Mouse (Mus musculus) forebrain, embryonic 12.5 days (tissue): ENCODE measurements around the gene Smad3. TPM values are rescaled to one million over a fixed set of nuclear protein-coding genes. Genes with fewer than 3 reads are reported as not detected.

Experiments used
- ATAC-seq: fragments of 200-750 bp; cut with Nextera tagmentation; 2 replicates; pipeline ENCODE4 v1.8.0; 2017; ENCODE audit warnings: moderate TSS enrichment; ENCODE audit not compliant: low FRiP score
- H3K27ac ChIP-seq: fragments of 300-500 bp; sonication (generic); 2 replicates; pipeline ENCODE4 v1.5.1; 2016; ENCODE audit warnings: mild to moderate bottlenecking
- H3K27me3 ChIP-seq: fragments of 300-500 bp; sonication (generic); 2 replicates; pipeline ENCODE4 v1.6.1; 2016; ENCODE audit warnings: mild to moderate bottlenecking
- H3K36me3 ChIP-seq: fragments of 300-500 bp; sonication (generic); replicated peaks from 2 replicates; pipeline ENCODE4 v1.6.1; 2016; ENCODE audit warnings: mild to moderate bottlenecking
- H3K4me1 ChIP-seq: fragments of 300-500 bp; sonication (generic); 2 replicates; pipeline ENCODE4 v1.6.1; 2016
- H3K4me2 ChIP-seq: fragments of 300-500 bp; sonication (generic); 2 replicates; pipeline ENCODE4 v1.6.1; 2016; ENCODE audit warnings: mild to moderate bottlenecking, moderate library complexity
- H3K4me3 ChIP-seq: fragments of 300-500 bp; sonication (generic); replicated peaks from 2 replicates; pipeline ENCODE4 v1.5.1; 2016; ENCODE audit warnings: mild to moderate bottlenecking
- H3K9ac ChIP-seq: fragments of 300-500 bp; sonication (generic); 2 replicates; pipeline ENCODE4 v1.6.1; 2016; ENCODE audit warnings: mild to moderate bottlenecking
- H3K9me3 ChIP-seq: fragments of 300-500 bp; sonication (generic); 2 replicates; pipeline ENCODE4 v1.6.1; 2016
- WGBS: fragments of 180-500 bp; shearing (Covaris S2); methylation state at CpG from one replicate; pipeline ENCODE4 v1.1.7; 2016; 5-methylcytosine and 5-hydroxymethylcytosine counted together
- polyA plus RNA-seq: library from polyadenylated mRNA; unstranded; fragments of >200 nt; fragmentation: Nextera tagmentation; extraction: Ambion mirVana; gene quantifications from 2 replicates; pipeline ENCODE4 v1.2.1, GENCODE M21; 2016

The Smad3 gene
- polyA plus RNA-seq, 1 experiment from 2014 or later, result 23.1 TPM

DNA sequence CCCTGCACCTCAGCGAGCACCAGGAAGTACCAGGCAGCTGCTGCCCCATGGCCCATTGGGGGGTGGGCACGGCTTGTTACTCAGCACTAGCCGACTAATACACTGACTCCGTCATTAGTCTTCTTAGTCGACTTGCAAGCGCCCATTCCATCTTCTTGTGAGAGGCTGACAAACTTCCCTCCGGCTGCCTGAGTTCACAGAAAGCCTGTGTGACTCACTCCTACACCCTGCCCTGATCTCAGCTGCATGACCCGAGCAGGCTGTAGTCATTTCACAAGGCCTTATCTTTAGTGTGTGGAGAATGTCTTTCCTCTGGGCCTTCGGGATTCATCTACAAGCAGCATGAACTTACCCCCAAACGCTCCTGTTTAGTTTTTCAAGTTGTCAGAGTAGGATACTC, 83.2 kb downstream of the Smad3 start:
- WGBS, result 91% methylated on average over 10 of the region's 10 CpGs
- Histone ChIP-seq H3K9me3 (no peaks in the 10 kb centered on the region), H3K27me3 (no peaks in the 10 kb centered on the region), H3K4me3 (no peak overlapping the region), H3K4me1 (0 out of 2 replicates have a peak, but pooled peaks cover 3% of the 10 kb centered on the region), H3K36me3 (no peaks in the 10 kb centered on the region), H3K9ac (no peak overlapping the region), H3K27ac (no peak overlapping the region), H3K4me2 (no peak overlapping the region)
- ATAC-seq, result no peak

DNA sequence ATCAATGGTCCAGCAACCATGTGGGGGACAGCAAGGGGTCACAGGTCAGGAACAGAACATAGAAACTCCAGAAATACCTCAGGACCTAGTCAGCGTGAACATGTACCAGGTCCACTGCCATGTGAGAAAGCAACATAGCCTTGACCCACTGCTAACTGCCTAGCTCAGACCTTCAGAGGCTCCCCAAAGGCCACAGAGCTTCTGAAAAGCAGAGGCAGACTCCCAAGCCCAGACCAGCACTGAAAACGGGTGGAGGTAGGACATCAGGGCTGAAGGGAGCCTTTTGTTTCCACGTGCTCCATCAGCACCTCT, 84.3 kb downstream of the Smad3 start:
- Histone ChIP-seq H3K27me3 (no peaks in the 10 kb centered on the region), H3K9me3 (no peaks in the 10 kb centered on the region), H3K9ac (no peak overlapping the region), H3K27ac (no peak overlapping the region), H3K4me2 (no peak overlapping the region), H3K4me1 (peaks cover 11% of the 10 kb centered on the region), H3K36me3 (no peaks in the 10 kb centered on the region), H3K4me3 (no peak overlapping the region)
- no peak for ATAC-seq
- WGBS, result 81% methylated on average over 3 of the region's 3 CpGs

DNA sequence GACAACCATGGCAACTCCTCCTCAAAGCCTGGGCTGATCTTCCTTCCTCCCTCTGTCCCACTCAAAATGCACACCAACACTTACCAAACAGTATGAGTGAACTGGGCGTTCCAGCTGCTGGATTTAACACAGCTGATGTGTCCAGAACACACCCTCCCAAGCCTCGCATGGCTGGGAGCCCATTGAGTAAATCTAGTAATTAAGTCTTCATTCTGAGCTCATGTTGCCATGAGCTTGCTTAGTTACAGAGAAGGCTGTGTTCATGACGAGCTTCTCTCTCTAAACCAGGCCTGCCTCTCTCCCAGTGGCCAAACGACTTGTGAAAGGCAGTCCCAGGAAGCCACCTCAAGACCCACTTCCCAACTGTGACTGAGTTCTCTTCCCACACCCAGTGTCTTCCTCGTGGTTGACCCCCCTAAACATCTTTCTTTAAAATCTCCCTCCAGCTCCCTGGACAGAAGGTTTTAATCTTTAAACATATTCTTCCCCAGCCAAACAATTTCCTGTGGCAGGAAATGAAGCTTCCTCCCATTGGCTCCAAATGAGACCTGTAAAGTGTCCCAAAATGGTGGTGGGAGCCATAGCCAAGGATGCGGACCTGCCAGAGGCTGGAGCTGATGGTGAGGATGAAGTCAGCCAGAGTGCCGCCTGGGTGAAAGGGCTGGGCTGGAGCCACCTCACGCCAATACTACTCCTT, 84.8 kb downstream of the Smad3 start:
- ATAC-seq, result no peak
- Histone ChIP-seq H3K4me3 (no peak overlapping the region), H3K9ac (no peak overlapping the region), H3K9me3 (no peaks in the 10 kb centered on the region), H3K27me3 (no peaks in the 10 kb centered on the region), H3K4me1 (peaks cover 16% of the 10 kb centered on the region), H3K36me3 (no peaks in the 10 kb centered on the region), H3K4me2 (no peak overlapping the region), H3K27ac (no peak overlapping the region)
- 66% methylated on average over 8 of the region's 8 CpGs for WGBS

DNA sequence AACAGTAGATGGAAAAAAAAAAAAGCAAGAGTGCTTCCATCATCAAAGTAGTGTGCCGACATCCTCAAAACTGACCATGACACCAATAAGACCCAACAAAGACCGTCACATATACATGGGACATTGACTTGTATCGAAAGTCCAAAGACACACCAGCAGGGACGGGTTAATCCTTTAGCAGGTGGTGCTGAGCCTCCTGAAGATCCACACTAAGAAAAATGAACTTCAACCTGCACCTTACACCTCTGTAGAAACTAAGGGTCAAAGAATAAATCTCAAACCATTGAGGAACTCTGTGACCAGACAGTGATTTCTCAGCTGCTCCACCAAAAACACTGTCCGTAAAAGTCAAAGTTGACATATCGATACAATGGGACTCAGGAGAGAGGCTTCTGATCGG, 88.0 kb downstream of the Smad3 start:
- H3K36me3 ChIP-seq, result peaks cover 3% of the 10 kb centered on the region; the same call in 1 of the 2 replicates
- H3K4me1 ChIP-seq, result peaks cover 45% of the 10 kb centered on the region
- 97% methylated on average over 7 of the region's 7 CpGs for WGBS

DNA sequence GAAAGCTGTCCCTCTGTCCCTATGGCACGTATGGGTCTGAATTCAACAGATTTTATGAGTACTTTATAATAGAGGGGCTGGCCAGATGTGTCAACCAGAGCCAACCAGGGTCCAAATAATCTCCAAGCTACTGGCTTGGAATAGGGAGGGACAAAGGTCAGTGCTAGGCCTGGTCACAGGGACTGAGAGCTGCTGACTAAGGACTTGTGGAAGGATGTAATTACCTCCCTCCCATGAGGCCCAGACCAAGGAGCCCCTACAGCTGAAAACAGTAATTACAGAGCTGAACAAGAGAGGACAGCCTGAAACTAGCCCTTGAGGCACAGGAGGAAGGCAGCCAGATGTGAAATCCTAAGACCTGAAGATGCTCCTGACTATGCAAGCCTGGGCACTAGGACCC, 89.2 kb downstream of the Smad3 start:
- Histone ChIP-seq H3K27ac (no peak overlapping the region), H3K4me2 (no peak overlapping the region), H3K9ac (no peak overlapping the region), H3K9me3 (no peaks in the 10 kb centered on the region), H3K4me3 (no peak overlapping the region), H3K27me3 (no peaks in the 10 kb centered on the region), H3K36me3 (peaks cover 12% of the 10 kb centered on the region), H3K4me1 (peaks cover 55% of the 10 kb centered on the region)
- no peak for ATAC-seq
- WGBS, result 63% methylated on average over 1 of the region's 1 CpGs

More for the DNA sequence above, 88.0 kb downstream of the Smad3 start:
- no peak overlapping the region for H3K4me2 ChIP-seq
- no peaks in the 10 kb centered on the region for H3K9me3 ChIP-seq
- no peak overlapping the region for H3K27ac ChIP-seq
- no peak overlapping the region for H3K4me3 ChIP-seq
- no peak for ATAC-seq
- H3K9ac ChIP-seq, result no peak overlapping the region
- no peaks in the 10 kb centered on the region for H3K27me3 ChIP-seq

DNA sequence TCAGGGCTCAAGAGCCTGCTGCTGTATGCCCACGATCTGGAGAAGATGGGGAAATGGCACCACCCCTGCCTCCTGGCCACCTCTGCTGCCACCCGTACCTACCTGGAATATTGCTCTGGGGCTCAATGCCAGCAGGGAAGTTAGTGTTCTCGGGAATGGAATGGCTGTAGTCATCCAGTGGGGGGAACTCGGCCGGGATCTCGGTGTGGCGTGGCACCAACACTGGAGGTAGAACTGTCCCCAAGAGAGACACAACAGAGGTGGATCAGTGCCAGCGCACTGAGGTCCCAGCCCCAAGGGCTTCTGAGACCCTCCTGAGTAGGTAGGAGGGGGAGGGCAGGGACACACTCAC, 90.4 kb downstream of the Smad3 start:
- 87% methylated on average over 8 of the region's 8 CpGs for WGBS
- Histone ChIP-seq H3K9ac (no peak overlapping the region), H3K4me1 (peaks cover 52% of the 10 kb centered on the region), H3K4me3 (no peak overlapping the region), H3K27ac (no peak overlapping the region), H3K36me3 (peaks cover 25% of the 10 kb centered on the region), H3K27me3 (no peaks in the 10 kb centered on the region), H3K9me3 (no peaks in the 10 kb centered on the region), H3K4me2 (no peak overlapping the region)
- no peak for ATAC-seq

DNA sequence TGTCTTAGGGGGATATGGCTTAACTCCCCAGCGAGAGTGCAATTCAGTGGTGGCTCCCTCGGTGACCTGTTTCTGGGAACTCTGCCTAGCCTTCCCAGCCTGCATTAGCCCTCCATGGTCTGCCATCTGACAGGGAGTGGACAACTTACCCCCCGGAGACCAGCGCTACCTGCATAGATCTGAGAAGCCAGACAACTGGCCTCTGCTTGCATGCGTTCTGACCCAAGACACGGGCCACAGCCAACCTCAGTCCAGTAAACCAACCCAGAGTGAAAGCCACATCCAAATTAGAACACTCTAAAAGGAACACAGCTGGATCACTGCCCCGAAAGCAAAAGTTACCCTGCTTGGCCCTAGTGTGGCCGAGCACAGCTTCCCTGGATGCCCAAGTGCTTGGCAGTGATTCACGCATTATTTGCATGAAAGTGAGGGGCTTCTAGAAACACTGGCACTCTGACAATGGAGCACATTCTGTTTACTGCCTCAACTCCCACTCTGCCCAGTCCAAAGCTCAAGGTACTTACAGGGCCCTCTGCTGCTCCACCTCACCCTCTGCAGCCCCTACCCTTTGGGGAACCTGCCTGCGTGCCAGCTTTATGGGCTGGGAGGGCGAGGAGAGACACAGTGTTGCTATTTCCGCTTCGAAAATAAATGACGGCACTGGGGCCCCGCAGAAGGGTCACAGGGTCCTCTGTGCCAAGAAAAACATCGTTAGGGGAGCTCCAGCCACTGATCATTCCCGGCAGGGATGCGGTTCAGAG, 91.0 kb downstream of the Smad3 start:
- no peak overlapping the region for H3K9ac ChIP-seq
- no peaks in the 10 kb centered on the region for H3K9me3 ChIP-seq
- peaks cover 52% of the 10 kb centered on the region for H3K4me1 ChIP-seq
- H3K36me3 ChIP-seq, result peaks cover 25% of the 10 kb centered on the region
- no peak overlapping the region for H3K27ac ChIP-seq
- no peak for ATAC-seq
- 66% methylated on average over 18 of the region's 18 CpGs for WGBS
- no peak overlapping the region for H3K4me2 ChIP-seq
- no peak overlapping the region for H3K4me3 ChIP-seq
- H3K27me3 ChIP-seq, result no peaks in the 10 kb centered on the region

DNA sequence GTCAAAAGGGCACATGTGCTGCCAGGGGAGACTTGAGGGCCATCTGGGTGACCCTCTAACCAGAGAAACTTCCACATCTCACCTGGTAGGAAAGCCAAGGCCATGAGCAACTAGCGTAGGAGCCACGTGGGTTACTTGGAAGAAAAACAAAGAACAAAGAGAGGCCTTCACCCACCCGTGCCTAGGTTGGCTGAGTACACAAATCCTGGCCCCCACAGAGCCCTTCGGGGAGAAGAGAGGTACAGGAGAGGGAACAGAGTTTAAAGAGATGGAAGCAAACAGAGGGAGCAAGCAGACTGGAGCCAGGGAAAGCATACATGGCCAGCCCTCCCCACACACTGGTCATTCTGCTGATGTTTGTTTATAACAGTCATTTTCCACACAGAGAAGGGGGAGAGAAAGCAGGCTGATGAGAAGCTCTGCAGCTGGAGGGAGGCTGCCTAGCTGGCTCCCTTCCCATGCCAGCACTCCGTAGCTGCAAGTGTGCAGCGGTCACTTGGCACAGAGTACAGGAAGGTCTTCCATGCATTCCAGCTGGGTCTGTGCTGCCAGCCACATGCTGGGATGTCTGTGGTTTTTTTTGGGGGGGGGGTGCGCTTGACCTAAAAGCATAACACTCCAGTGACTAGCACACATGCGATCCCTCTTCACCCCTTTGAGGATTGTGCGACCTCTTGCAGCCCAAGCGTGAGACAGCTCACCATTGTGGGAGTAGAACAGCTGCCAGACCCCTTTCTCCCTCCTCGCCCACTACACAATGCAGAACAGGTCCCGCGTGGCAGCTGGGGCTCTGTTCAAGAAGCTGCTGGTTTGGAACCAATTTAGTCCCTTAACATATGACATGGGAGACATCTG, 92.8 kb downstream of the Smad3 start:
- peak; percentile 49; the same call in 1 of the 2 replicates for ATAC-seq
- Histone ChIP-seq H3K9ac (no peak overlapping the region), H3K4me2 (no peak overlapping the region), H3K9me3 (no peaks in the 10 kb centered on the region), H3K27me3 (no peaks in the 10 kb centered on the region), H3K4me3 (no peak overlapping the region), H3K4me1 (peaks cover 52% of the 10 kb centered on the region), H3K36me3 (peaks cover 38% of the 10 kb centered on the region), H3K27ac (peak overlapping the region; percentile 65)
- 40% methylated on average over 13 of the region's 13 CpGs for WGBS

DNA sequence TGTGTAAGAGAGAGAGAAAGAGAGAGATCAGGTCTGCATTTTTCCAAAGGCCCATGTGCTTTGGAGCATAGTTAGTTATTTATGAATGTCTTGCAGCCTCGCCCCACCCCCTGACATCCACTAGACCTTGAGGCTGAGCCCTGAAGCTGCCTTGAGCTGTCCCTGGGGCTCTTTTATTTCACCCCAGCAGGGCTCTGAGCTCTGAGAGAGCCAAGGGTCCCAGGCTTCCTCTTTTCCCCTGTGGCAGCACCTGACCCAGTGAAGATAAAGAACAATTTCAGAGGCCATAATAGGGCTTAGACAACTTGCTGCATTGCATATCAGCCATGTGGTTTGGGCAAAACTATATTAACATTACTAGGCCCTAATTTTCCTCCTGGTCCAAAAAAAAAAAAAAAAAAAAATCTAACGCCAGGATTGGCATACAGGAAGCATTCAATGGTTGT, 93.5 kb downstream of the Smad3 start:
- Histone ChIP-seq H3K4me1 (peaks cover 52% of the 10 kb centered on the region), H3K36me3 (peaks cover 41% of the 10 kb centered on the region), H3K27ac (no peak overlapping the region), H3K27me3 (no peaks in the 10 kb centered on the region), H3K4me2 (no peak overlapping the region), H3K4me3 (no peak overlapping the region), H3K9ac (no peak overlapping the region), H3K9me3 (no peaks in the 10 kb centered on the region)
- ATAC-seq, result no peak
- 70% methylated on average over 2 of the region's 2 CpGs for WGBS

DNA sequence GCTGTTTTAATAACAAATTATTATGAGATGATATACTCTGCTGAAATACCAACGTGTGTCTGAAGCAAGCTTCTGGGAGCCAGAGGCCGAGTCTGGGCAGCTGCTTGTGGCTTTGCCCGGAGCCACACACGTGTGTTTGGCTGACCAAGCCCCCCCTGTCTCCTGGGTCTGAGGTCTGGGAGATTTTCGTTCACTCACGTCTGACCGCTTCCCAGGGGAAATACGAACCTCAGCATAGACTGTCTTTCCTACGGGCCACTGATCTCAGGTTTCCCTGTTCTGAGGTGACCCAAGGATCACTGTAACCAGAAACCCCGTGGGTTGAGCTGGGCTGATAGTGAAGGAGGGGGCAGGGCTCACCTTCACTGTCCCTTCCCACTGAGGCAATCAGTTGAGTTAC, 94.6 kb downstream of the Smad3 start:
- H3K36me3 ChIP-seq, result peaks cover 41% of the 10 kb centered on the region

DNA sequence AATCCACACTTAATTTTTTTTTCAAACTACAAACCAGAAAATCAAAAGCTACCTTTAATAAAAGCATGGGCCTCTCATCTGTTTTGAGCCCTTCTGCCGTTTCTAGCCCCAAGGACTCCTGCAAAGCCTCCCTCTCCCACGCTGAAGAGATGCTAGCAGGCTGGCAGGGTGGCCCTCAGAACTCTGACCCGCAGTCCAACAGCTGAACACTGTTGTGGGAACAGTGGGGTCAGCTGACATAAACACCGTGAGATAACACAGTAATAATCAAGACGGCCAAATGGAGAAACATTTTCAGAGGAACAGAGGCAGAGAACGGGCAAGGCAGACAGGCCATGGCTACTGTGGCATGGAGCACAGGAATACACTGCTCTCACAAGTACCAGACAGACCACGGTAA, 95.0 kb downstream of the Smad3 start:
- no peak overlapping the region for H3K4me2 ChIP-seq
- H3K27me3 ChIP-seq, result no peaks in the 10 kb centered on the region
- H3K27ac ChIP-seq, result no peak overlapping the region
- 84% methylated on average over 7 of the region's 7 CpGs for WGBS
- no peak overlapping the region for H3K4me3 ChIP-seq
- ATAC-seq, result no peak
- H3K36me3 ChIP-seq, result peaks cover 41% of the 10 kb centered on the region
- H3K4me1 ChIP-seq, result peaks cover 37% of the 10 kb centered on the region
- H3K9ac ChIP-seq, result no peak overlapping the region
- no peaks in the 10 kb centered on the region for H3K9me3 ChIP-seq

More for the DNA sequence above, 94.6 kb downstream of the Smad3 start:
- no peak overlapping the region for H3K4me3 ChIP-seq
- H3K9me3 ChIP-seq, result no peaks in the 10 kb centered on the region
- H3K27ac ChIP-seq, result no peak overlapping the region
- no peak overlapping the region for H3K9ac ChIP-seq
- H3K27me3 ChIP-seq, result no peaks in the 10 kb centered on the region
- WGBS, result 70% methylated on average over 10 of the region's 10 CpGs
- no peak overlapping the region for H3K4me2 ChIP-seq
- ATAC-seq, result no peak
- peaks cover 42% of the 10 kb centered on the region for H3K4me1 ChIP-seq

DNA sequence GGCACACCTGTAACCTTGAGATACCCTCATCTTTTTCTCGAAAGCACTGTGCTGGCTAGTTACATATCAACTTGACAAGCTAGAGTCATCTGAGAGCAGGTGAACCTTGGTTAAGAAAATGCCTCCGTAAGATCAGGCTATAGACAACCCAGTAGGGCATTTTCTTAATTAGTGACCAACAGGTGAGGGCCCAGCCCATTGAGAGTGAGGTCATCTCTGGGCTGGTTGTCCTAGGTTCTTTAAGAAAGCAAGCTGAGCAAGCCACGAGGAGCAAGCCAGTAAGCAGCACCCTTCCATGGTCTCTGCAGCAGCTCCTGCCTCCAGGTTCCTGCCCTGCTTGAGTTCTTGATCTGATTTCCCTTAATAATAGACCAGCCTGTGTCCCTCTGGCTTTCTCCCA, 97.1 kb downstream of the Smad3 start:
- H3K36me3 ChIP-seq, result peaks cover 41% of the 10 kb centered on the region
- WGBS, result 89% methylated on average over 3 of the region's 3 CpGs
- no peak overlapping the region for H3K4me2 ChIP-seq
- H3K27ac ChIP-seq, result no peak overlapping the region
- H3K9me3 ChIP-seq, result no peaks in the 10 kb centered on the region
- H3K4me3 ChIP-seq, result no peak overlapping the region
- no peaks in the 10 kb centered on the region for H3K27me3 ChIP-seq
- ATAC-seq, result no peak
- no peak overlapping the region for H3K9ac ChIP-seq
- peaks cover 19% of the 10 kb centered on the region for H3K4me1 ChIP-seq
